Mouse (Mus musculus): Measurements from ENCODE around the gene Sprn. TPM values are rescaled to one million over a fixed set of nuclear protein-coding genes. Genes with fewer than 3 reads are reported as not detected.
"Not testable (repeated sequence)": the region's sequence is repeated elsewhere in the genome, so short reads cannot be mapped to it uniquely, and the experiment has no call there.

The Sprn gene
- total RNA-seq, 2 experiments from 2014 or later, result 165 to 170 TPM

- DNase-seq, result peak in 1 of 2 experiments; percentile 59
These were observed 13.3 kb downstream of the Sprn start for GRCm38 (mm10) chr7:140141350-140141749.

- no peak for DNase-seq
These were observed 16.7 kb downstream of the Sprn start for GRCm38 (mm10) chr7:140138021-140138310.

DNA sequence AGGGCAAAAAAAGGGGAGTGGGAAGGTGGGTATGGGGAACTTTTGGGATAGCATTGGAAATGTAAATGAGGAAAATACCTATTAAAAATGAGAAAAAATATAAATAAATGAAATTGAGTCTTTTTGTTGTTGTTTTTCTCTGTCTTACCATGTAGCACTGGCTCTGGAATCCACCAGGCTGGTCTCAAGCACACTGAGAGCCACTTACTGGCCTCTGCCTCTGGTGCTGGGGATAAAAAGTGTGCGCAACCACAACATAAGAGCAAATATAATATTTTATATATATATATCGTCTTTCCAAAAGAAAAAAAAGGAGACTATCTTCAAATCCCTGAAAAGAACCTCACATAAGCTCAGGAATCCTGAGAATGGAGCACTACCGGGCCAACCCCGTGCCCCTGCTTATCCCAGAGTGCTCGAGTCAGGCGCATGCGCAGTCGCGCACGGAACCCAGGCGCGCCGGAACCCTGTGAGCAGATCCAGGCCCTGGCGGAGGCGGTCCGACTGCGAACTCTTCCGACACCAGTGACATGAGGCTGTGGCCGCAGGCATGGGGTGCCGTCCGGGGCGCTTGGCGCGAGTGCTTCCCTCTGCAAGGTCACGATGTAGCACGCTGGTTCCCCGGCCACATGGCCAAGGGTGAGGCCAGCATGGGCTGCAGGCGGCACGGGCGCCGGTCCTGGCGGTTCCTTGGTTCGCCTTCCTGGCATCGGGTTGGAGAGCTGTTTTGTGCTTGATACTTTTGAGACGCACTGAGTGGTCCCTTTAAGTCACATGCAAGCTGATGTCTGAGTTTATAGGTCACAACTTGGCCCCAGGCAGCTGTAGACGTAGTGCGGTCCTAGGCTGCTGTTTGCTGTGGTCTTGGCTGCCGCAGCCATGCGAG lies 17.3 kb downstream of the Sprn start, which contains the start of gene Mtg1:
Mtg1 (plus strand) TSS at position 430 of the 886 bp plus-strand sequence.
- DNase-seq, result peak; percentile 95 to 97

DNA sequence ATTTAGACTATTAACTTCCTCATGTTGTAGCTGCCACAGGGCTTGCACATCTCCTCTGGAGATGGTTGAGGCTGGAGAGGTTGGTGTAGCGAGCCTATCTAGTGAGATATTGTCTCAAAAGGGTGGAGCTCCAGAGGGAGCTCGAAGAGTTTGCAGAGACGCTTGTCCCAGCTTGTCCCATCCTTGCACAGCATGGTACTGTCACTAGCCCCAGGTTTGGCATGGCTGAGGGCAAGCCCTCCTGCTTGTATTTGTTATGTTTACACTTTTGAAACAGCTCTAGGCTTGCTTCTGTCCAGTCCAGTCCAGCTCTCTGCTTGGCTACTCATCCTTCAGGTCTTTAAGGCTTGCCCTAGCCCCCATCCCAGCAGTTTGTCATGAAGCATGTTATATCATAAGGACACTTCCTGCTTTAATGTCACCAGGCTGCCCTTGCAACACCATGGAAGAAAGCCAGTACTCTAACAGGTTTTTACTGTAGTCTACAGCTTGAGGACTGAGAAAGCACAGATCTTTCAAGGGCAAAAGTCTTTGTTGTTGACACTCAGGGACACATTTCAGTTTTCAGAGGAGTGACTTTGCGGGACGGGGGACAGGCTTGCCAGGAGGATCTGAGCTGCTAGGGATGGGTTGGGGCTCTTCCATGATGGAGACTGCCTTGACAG lies 19.4 kb downstream of the Sprn start:
- DNase-seq, result no peak

- not testable (repeated sequence) for DNase-seq
These were observed 20.6 kb downstream of the Sprn start for GRCm38 (mm10) chr7:140134033-140134432.

DNA sequence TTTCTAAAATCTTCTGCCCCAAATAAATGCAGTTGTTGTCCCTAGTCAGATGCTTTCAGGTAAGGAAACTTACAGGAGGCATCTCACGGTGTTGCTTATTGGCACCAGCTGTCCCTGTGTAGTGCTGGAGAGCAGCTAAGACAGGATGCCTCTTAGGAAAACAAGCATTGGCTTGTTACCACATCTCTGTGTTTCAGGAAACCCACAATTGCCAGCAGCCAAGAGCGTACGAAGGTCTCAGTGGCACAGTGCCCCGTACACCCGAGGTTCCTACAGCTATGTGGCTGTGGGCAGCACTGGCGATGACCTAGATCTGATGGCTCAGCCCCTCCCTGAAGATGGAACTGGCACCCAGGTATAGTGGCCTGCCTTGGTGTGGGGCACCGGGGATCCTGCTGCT lies 22.5 kb downstream of the Sprn start:
- DNase-seq, result not testable (repeated sequence)

DNA sequence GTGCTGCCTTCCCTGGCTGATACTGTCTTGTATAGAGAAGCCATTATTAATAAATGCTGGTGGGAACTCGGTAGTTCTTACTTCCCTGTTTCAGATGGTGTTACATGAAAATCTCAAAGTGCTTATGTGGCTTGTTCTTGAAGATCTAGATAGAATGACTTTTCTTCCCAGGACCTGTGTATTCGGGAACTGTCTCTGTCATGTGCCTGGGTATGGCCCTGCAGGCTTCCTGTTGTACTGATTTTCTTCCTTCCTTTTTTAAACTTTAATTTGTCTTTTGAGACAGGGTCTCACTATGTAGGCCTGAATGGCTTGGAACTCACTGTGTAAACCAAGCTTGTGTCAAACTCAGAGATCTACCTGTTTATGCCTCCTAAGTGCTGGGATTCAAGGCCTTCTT lies 26.8 kb downstream of the Sprn start:
- DNase-seq, result no peak

DNA sequence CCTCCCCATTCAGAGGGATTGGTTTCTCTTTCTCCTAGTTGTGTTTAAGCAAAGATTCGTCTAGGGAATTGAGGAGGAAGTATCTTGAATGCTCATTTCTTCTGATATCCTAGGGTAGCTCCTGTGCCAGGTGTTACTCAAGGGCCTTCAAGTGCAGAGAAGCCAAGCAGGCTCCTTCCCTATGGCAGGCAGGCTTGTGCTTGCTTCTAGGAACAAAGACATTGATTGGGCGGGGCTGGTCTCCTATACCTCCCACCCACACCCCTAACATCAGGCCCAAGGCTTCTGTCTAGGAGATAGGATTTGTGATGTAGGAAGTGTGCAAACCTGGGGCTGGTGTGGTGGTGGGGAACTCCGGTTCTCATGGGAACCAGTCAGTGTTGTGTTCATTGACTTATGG lies 27.7 kb downstream of the Sprn start:
- no peak for DNase-seq

GRCm38 (mm10) chr7:140126022-140126350 lies 28.7 kb downstream of the Sprn start:
- DNase-seq, result no peak

DNA sequence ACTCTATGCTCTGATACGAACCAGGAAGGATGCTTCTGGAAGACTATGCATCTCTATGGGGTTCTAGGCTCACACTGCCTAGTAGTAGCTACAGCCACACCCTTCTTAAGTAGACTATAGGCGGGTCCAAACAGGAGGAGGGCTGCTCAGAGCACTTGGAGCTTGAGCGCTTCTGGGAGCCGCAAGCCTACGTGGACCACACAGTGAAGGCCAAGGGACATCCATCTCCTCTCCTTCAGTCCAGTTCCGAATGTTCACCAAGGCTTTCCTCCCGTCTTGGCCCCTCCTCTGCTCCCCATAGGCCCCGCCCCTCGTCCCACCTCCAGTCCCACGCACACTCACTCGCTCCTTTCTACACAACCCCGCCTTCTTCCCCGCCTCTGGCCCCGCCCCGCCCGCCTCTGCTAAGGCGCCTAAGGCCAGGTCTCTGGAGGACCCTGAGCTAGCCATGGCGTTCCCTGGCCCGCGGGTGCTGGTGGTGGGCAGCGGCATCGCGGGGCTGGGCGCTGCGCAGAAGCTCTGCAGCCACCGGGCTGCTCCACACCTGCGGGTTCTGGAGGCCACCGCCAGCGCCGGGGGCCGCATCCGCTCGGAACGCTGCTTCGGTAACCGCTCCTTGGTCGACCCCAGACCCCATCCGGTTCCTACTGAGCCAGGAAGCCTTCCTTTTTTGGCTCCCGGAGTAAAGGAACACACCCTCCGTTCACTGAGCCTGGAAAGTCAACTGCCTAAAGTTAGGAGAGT lies 29.2 kb downstream of the Sprn start:
- DNase-seq, result peak; percentile 85 to 87

GRCm38 (mm10) chr7:140124382-140124781 lies 30.3 kb downstream of the Sprn start:
- DNase-seq, result no peak

- no peak for DNase-seq
These were observed 31.9 kb downstream of the Sprn start for GRCm38 (mm10) chr7:140122765-140123164.

DNA sequence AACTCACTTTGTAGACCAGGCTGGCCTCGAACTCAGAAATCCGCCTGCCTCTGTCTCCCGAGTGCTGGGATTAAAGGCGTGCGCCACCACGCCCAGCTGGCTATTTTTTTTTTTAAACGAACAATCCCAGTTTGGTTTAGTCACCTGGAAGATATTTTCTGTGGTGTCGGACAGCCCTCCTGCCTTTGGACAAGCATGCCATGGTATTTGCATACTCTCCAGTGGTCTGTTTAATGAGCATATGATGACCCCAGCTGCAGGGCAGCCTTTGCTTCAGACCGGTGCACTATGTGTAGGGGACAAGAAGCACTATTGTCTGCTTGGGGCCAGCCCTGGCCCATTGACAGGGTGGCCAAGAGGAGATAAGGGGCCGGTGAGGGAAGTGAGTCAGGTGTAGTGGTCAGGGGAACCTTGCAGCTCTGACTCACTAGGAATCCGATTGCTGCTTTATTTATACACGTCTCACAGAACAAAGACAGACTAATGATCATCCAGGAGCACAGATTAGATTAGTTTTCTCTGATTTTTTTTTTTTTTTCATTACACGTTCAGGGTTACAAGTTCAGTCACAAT lies 33.3 kb downstream of the Sprn start:
- DNase-seq, result no peak

GRCm38 (mm10) chr7:140120484-140120883 lies 34.2 kb downstream of the Sprn start:
- DNase-seq, result no peak

- peak; percentile 87 for DNase-seq
These were observed 38.2 kb downstream of the Sprn start, which contains the start of gene Echs1 for GRCm38 (mm10) chr7:140116329-140117054. Gene Echs1, minus strand, starts transcription at chr7:140116476.

DNA sequence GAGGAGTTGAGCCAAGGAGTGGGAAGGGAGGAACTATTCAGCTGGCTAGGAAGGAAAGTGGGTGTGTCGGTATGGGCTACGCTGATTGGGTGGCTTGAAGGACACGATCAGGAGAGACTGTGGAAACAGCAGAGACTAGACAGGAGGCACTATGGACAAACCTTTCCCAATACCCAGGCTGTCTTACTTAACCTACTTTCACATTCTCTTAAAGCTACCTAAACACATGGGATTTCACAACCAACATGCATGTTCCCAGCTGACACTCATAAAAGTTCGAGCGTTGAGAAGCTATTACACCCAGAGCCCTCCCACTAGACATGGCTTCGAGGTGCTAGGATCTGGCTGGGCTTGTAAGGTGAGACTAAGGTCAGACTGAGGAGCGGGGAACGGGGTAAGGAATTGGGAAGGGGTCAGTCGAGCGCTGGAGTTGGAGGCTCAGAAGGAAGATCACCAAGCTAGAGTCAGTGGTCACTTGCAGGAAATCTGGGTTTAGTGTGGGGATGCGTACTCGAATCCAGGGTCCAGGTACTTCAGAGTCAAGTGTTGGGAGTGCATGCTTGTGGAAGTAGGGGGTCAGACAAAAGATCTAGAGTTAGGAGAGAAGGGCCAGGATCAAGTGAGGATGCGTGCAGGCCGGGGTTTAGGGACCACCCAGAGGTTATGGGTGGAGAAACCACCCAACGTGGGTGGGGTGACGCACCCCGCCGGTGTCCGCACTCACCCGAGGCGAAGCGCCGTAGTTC lies 38.9 kb downstream of the Sprn start, which contains the start of gene Paox:
Paox (plus strand) TSS at position 217 of the 746 bp plus-strand sequence.
- DNase-seq, result peak; percentile 40 to 52

DNA sequence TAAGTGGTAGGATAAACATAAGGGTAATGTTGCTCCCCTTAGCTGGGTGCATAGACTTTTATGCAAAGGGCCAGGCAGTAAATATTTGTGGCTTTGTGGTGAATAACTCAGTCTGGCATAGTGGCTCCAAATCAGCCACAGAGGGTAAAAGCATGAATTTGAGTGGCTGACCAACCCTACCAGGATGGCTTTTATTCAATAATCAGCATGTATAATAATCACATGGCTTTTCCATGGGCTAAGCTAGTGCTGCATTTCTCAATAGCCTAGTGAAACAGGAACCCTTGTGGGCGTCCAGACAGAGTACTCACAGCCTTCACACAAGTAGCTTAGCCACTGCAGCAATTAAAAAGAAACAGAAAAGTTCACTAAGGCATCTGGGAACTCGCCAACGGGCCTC lies 42.7 kb downstream of the Sprn start:
- DNase-seq, result no peak

- no peak for DNase-seq
These were observed 50.7 kb downstream of the Sprn start for GRCm38 (mm10) chr7:140104009-140104408.

DNA sequence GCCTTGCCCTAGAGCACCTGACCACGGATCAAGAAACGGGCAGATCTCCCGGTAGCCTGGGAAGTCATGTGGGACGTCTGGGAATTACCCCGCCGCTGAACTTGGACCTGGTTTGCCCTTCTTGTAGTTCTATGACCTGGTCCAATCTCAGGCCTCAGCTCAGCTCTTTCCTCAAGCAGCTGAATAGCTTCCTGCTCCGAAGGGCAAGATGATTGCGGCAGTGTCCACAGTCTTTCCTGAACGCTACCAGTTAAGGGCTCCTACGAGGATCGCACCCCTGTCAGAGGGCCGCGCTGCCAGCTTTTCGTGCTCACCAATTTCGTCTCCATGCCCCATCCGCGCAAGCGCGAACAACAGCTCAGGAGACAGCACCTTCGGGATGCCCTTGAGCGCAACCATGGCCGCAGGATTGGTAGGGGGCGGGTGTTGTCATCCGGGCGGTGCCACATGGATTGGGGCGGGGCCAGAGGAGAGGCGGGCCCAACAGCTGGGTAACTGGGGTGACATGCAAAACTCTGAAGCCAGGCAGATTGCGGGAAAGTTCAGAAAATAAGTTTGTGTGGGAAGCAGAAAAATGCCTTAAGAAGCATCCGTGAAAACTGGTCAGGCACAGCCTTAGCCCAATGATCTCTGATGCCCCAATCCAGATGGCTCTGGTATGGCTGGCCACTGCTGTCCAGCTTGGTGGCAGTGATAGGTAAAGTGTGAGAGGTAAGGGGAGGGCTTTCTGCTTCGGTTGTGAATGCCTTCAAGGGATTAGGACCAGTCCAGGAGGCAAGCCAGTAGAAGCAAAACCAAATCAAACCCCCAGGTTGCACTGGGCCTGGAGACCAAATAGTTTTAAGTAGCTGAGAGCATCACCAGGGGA lies 52.5 kb downstream of the Sprn start, which contains the start of gene Fuom:
Fuom (minus strand) TSS at position 449 of the 868 bp plus-strand sequence.
- peak; percentile 79 to 85 for DNase-seq

DNA sequence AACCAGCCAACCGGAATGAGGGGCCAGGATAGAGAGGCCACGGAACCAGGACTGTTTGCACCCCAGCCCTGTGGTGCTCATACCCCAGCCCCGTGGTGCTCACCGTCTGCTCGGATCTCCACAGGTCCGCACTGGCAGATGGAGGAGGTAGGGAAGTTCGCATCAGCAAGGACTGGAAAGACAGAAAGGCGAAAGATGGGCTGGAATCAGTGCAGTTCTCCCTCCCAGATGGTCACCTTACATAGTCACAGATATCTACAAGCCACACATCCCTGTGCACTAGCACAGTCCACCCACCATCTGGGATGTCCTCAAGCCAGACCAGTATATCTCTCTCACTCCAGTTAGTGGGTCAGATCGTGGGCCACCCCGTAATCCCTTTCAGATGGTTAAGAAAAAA lies 53.2 kb downstream of the Sprn start:
- no peak for DNase-seq
